Mouse (Mus musculus) midbrain, postnatal 0 days (tissue): ENCODE measurements around the gene Tuft1. TPM values are rescaled to one million over a fixed set of nuclear protein-coding genes. Genes with fewer than 3 reads are reported as not detected.

Experiments used
- ATAC-seq: fragments of 200-750 bp; cut with Nextera tagmentation; 2 replicates; pipeline ENCODE4 v1.8.0; 2017; ENCODE audit warnings: moderate number of reproducible peaks, mild to moderate bottlenecking, moderate TSS enrichment, moderate library complexity; ENCODE audit not compliant: low FRiP score
- DNase-seq: peaks from one replicate; pipeline ENCODE4 v3.0.0-alpha.2; 2015; ENCODE audit warnings: low spot score
- H3K27ac ChIP-seq: fragments of 300-500 bp; sonication (generic); 2 replicates; pipeline ENCODE4 v1.5.1; 2014; ENCODE audit warnings: low read depth, mild to moderate bottlenecking, low read length, mixed read lengths
- H3K27me3 ChIP-seq: fragments of 300-500 bp; sonication (generic); 2 replicates; pipeline ENCODE4 v1.6.1; 2014; ENCODE audit warnings: low read length, control low read depth, mixed read lengths; ENCODE audit not compliant: insufficient read depth
- H3K36me3 ChIP-seq: fragments of 300-500 bp; sonication (generic); 2 replicates; pipeline ENCODE4 v1.6.1; 2014; ENCODE audit warnings: low read length, control low read depth, mixed read lengths; ENCODE audit not compliant: insufficient read depth
- H3K4me1 ChIP-seq: fragments of 300-500 bp; sonication (generic); 2 replicates; pipeline ENCODE4 v1.6.1; 2014; ENCODE audit warnings: mild to moderate bottlenecking, control low read depth, antibody characterized with exemption, low read length, mixed read lengths; ENCODE audit not compliant: insufficient read depth
- H3K4me2 ChIP-seq: fragments of 300-500 bp; sonication (generic); 2 replicates; pipeline ENCODE4 v1.6.1; 2014; ENCODE audit warnings: low read depth, mild to moderate bottlenecking, low read length, mixed read lengths; ENCODE audit not compliant: poor library complexity, severe bottlenecking
- H3K4me3 ChIP-seq: fragments of 300-500 bp; sonication (generic); 2 replicates; pipeline ENCODE4 v1.5.1; 2014; ENCODE audit warnings: low read depth, mild to moderate bottlenecking, low read length, moderate library complexity
- H3K9ac ChIP-seq: fragments of 300-500 bp; sonication (generic); replicated peaks from 2 replicates; pipeline ENCODE4 v1.6.1; 2014; ENCODE audit warnings: mild to moderate bottlenecking, low read length, moderate library complexity, mixed read lengths; ENCODE audit not compliant: poor library complexity, severe bottlenecking
- H3K9me3 ChIP-seq: fragments of 300-500 bp; sonication (generic); 2 replicates; pipeline ENCODE4 v1.6.1; 2016; ENCODE audit warnings: low read length, control low read depth
- CTCF ChIP-seq: IDR thresholded peaks from 2 replicates; pipeline ENCODE4 v1.5.1; 2016; ENCODE audit warnings: antibody characterized with exemption, mild to moderate bottlenecking
- WGBS: fragments of 180-500 bp; shearing (Covaris S2); extraction: QIAGEN DNeasy Blood & Tissue Kit; methylation state at CpG from one replicate; pipeline ENCODE4 v1.1.7; 2014; 5-methylcytosine and 5-hydroxymethylcytosine counted together
- polyA plus RNA-seq: library from polyadenylated mRNA; unstranded; fragments of >200 nt; fragmentation: Nextera tagmentation; extraction: Ambion mirVana; gene quantifications from 2 replicates; pipeline ENCODE4 v1.2.1, GENCODE M21; 2015
- total RNA-seq: library from RNA; depleted of rRNA; stranded (reverse); fragments of >200 nt; gene quantifications from 2 replicates; pipeline ENCODE4 v1.2.3, GENCODE M21; 2014

The Tuft1 gene
- total and polyA plus RNA-seq, 2 experiments from 2014 or later, result 5.9 to 11.1 TPM

DNA sequence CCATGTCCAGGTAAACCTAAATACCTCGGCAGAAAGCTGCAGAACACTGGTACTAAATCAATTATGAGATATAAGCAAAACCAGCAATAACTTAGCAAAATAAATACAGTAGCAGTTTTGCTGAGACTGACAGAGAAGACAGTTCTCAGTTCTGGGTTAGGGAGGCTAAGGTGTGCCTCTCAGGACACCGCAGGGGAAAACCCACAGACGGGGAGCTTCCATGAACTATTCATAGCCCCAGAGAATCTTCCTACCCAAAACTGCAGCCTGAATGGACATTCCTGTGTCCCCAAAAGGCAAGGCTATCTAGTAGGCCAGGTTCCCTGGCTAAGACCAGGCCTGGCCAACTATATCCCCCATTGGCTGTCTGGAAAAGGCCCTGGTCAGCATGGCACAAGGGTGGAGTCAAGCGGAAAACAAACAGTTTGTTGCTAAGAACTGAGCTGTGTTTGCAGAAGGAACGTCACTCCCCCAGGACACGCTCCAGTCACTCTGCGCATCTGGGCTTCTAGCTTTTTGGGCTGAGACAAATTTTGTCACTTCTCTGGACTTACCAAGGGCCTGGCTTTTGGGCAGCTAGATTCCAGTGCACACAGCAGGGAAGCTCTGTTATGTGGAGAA, 45.3 kb downstream of the Tuft1 start:
- no peaks in the 10 kb centered on the region for H3K9me3 ChIP-seq
- H3K27ac ChIP-seq, result no peak overlapping the region
- TF ChIP-seq CTCF, result no peak
- H3K4me2 ChIP-seq, result no peak overlapping the region
- H3K36me3 ChIP-seq, result no peaks in the 10 kb centered on the region
- peak; percentile 14 for DNase-seq
- no peak overlapping the region for H3K9ac ChIP-seq
- ATAC-seq, result no peak
- H3K27me3 ChIP-seq, result no peaks in the 10 kb centered on the region
- H3K4me1 ChIP-seq, result no peaks in the 10 kb centered on the region
- no peak overlapping the region for H3K4me3 ChIP-seq
- WGBS, result 62% methylated on average over 7 of the region's 7 CpGs

DNA sequence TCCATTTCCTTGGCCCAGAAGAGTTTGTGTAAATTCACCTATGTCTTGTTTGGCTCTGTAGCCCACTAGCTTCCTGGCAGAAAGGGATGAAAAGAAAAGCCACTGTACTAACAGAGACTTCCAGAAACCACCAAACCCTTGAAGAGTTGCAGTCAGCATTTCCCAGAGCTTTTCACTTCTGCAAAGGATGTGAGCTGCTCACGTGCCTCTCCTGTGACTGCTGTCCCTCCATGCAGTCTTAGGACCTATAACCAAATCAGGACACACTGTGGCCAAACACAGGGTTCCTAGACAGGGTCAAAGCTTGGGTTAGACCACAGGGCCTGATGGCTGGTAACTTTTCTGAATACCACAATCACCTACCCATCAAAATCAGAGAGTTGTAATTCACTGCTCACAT, 46.4 kb downstream of the Tuft1 start:
- ATAC-seq, result no peak
- Histone ChIP-seq H3K9me3 (no peaks in the 10 kb centered on the region), H3K4me2 (no peak overlapping the region), H3K27me3 (no peaks in the 10 kb centered on the region), H3K4me3 (no peak overlapping the region), H3K36me3 (no peaks in the 10 kb centered on the region), H3K27ac (no peak overlapping the region), H3K9ac (no peak overlapping the region), H3K4me1 (no peaks in the 10 kb centered on the region)
- DNase-seq, result no peak
- TF ChIP-seq CTCF, result no peak
- 76% methylated on average over 1 of the region's 1 CpGs for WGBS

DNA sequence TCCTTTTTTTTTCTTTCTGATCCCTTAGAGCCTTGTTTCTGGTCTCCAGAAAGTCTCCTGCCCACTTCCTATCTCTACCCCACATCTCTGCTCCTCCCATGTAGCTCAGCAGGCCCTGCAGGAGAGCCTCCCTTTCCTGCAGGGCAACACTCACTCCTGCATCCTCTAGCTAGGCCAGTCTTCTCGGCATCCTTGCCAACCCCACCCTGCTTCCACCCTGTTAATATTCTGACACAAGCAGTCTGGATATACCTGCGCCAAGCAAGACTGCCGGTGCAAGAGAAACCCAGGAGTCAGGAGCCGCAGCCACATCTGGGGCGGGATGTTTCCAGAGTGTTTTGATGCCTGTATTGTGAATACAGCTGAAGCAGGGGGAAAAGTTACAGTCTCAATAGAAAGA, 46.8 kb downstream of the Tuft1 start:
- H3K4me3 ChIP-seq, result no peak overlapping the region
- TF ChIP-seq CTCF, result no peak
- H3K36me3 ChIP-seq, result no peaks in the 10 kb centered on the region
- H3K9ac ChIP-seq, result no peak overlapping the region; the same call in 1 of the 2 replicates
- no peaks in the 10 kb centered on the region for H3K9me3 ChIP-seq
- no peak for DNase-seq
- no peaks in the 10 kb centered on the region for H3K4me1 ChIP-seq
- no peak overlapping the region for H3K4me2 ChIP-seq
- WGBS, result 73% methylated on average over 5 of the region's 5 CpGs
- no peaks in the 10 kb centered on the region for H3K27me3 ChIP-seq
- no peak overlapping the region for H3K27ac ChIP-seq
- no peak for ATAC-seq

DNA sequence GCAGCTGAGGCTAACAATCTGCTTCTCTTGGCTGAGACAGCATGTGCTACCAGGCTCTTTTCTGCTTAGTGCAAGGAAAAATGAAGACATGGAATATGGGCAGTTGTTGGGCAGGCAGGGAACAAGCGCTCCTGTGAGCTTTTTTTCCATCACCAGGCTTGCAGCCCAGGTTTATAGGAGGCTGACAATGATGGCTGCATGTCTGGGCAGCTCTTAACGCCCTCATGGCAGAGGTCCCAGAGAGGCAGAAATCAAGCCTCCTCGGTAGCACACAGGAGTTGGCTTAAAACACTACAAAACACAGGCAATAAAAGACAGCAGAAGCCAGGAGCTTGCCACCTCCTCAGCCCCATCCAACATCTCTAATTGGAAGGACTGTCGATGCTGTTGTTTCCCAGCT, 47.3 kb downstream of the Tuft1 start:
- no peak for ATAC-seq
- no peaks in the 10 kb centered on the region for H3K4me1 ChIP-seq
- 66% methylated on average over 4 of the region's 4 CpGs for whole genome bisulfite sequencing
- H3K4me3 ChIP-seq, result no peak overlapping the region
- no peak for TF ChIP-seq CTCF
- no peaks in the 10 kb centered on the region for H3K36me3 ChIP-seq
- no peak overlapping the region; the same call in 1 of the 2 replicates for H3K9ac ChIP-seq
- no peak overlapping the region for H3K27ac ChIP-seq
- H3K4me2 ChIP-seq, result no peak overlapping the region
- no peaks in the 10 kb centered on the region for H3K27me3 ChIP-seq
- H3K9me3 ChIP-seq, result no peaks in the 10 kb centered on the region
- DNase-seq, result peak; percentile 35

DNA sequence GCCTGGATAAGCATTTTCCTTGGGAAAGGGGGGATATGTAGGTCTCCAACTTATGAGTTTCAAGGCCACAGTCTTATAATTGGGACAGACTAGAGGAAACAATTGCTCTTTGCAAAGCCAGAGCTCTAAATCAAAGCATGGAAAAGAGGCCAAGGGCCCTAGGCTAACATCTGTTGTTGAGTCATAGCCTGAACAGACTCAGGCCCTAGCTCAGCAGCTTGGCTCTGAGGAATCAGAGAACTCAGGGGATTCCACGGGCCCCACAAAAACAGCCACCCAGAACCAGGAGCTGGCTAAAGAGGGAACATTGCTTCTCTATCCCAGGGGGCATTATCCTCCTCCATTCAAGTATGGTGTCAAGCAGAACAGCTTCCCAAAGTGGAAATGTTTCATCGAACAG, 48.1 kb downstream of the Tuft1 start:
- Histone ChIP-seq H3K4me2 (no peak overlapping the region), H3K27me3 (no peaks in the 10 kb centered on the region), H3K9me3 (no peaks in the 10 kb centered on the region), H3K9ac (no peak overlapping the region), H3K36me3 (no peaks in the 10 kb centered on the region), H3K27ac (no peak overlapping the region), H3K4me1 (no peaks in the 10 kb centered on the region), H3K4me3 (no peak overlapping the region)
- TF ChIP-seq CTCF, result no peak
- ATAC-seq (no peak), DNase-seq (no peak)
- 81% methylated on average over 2 of the region's 2 CpGs for WGBS

DNA sequence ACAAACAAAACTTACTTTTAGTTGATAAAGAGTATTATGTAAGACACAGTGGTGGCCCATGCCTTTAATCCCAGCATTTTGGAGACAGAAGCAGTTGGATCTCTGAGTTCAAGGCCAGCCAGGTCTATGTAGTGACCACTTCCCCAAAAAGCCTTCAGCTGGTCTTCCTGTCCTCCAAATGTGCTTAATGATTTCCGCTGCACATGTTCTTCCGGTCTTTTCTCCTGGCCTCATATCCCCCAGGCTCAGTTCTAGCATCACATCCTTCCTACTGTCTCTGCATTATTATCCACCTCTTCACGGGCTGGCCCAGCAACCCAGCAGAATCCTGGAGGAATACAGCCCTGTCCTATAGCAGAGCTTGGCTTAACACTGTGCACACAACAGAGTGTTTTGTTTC, 49.1 kb downstream of the Tuft1 start:
- ATAC-seq, result no peak
- H3K27me3 ChIP-seq, result no peaks in the 10 kb centered on the region
- no peak overlapping the region for H3K4me2 ChIP-seq
- H3K27ac ChIP-seq, result no peak overlapping the region
- TF ChIP-seq CTCF, result no peak
- no peak overlapping the region for H3K4me3 ChIP-seq
- no peaks in the 10 kb centered on the region for H3K36me3 ChIP-seq
- no peaks in the 10 kb centered on the region for H3K4me1 ChIP-seq
- DNase-seq, result no peak
- 92% methylated on average over 3 of the region's 3 CpGs for WGBS
- H3K9me3 ChIP-seq, result no peaks in the 10 kb centered on the region
- H3K9ac ChIP-seq, result no peak overlapping the region
